Mouse (Mus musculus) left cerebral cortex, postnatal 36 days (tissue): ENCODE measurements around the gene C1s2. TPM values are rescaled to one million over a fixed set of nuclear protein-coding genes. Genes with fewer than 3 reads are reported as not detected.

Source experiments
- total RNA-seq, 2 experiments: library from RNA; stranded (reverse); gene quantifications; 2 replicates each; pipeline ENCODE4 v1.2.3; 2021

Gene C1s2
- total RNA-seq, 2 experiments from 2014 or later: 0.32 TPM; not detected in 1

Other genes with a start within 250 kb of the C1s2 start
- gene Pex5, start 221.0 kb downstream of the C1s2 start, total RNA-seq: 10 to 100 TPM; 60.9 to 67.5 TPM
- 100 to 1,000 TPM; 362 to 401 TPM for gene Clstn3, start 171.3 kb downstream of the C1s2 start, total RNA-seq
- under 1 TPM; 0.25 to 0.34 TPM for gene C1rl, start 143.0 kb downstream of the C1s2 start, total RNA-seq
- gene C1ra, start 123.7 kb downstream of the C1s2 start, total RNA-seq: 1 to 10 TPM; 1.3 to 1.4 TPM
- gene C1s1, start 93.7 kb downstream of the C1s2 start, total RNA-seq: 1 to 10 TPM; 1.2 to 2.5 TPM
- gene C1rb, start 65.8 kb downstream of the C1s2 start, total RNA-seq: under 1 TPM; 0.15 to 0.23 TPM
- 10 to 100 TPM; 20.9 to 23.0 TPM for gene Lpcat3, start 26.9 kb upstream of the C1s2 start, total RNA-seq
- 10 to 100 TPM; 41.8 to 45.9 TPM for gene Emg1, start 76.1 kb upstream of the C1s2 start, total RNA-seq
- gene Phb2, start 76.3 kb upstream of the C1s2 start, total RNA-seq: 100 to 1,000 TPM; 113 to 127 TPM
- gene Ptpn6, start 102.6 kb upstream of the C1s2 start, total RNA-seq: 1 to 10 TPM; 3.7 to 6.6 TPM
- gene Grcc10, start 105.3 kb upstream of the C1s2 start, total RNA-seq: 100 to 1,000 TPM; 285 to 313 TPM
- gene Gm45234, start 119.9 kb upstream of the C1s2 start, total RNA-seq: not detected
- 100 to 1,000 TPM; 162 to 175 TPM for gene Atn1, start 120.4 kb upstream of the C1s2 start, total RNA-seq
- gene Eno2, start 133.6 kb upstream of the C1s2 start, total RNA-seq: 1,000 to 10,000 TPM; 1,042 to 1,110 TPM
- 1 to 10 TPM; 1.7 to 1.8 TPM for gene Lrrc23, start 143.6 kb upstream of the C1s2 start, total RNA-seq
- 1 to 10 TPM; 4.9 TPM for gene Spsb2, start 172.6 kb upstream of the C1s2 start, total RNA-seq
- 100 to 1,000 TPM; 736 to 850 TPM for gene Tpi1, start 178.2 kb upstream of the C1s2 start, total RNA-seq
- 100 to 1,000 TPM; 191 to 199 TPM for gene Usp5, start 193.4 kb upstream of the C1s2 start, total RNA-seq
- 1 to 10 TPM; 1.5 to 1.8 TPM for gene Cdca3, start 193.5 kb upstream of the C1s2 start, total RNA-seq
- under 1 TPM in 1 of 2 experiments, not detected in 1; 0.30 TPM for gene Gnb3, start 204.2 kb upstream of the C1s2 start, total RNA-seq
- 10 to 100 TPM; 12.6 to 37.2 TPM for gene P3h3, start 221.7 kb upstream of the C1s2 start, total RNA-seq
- 100 to 1,000 TPM; 218 to 235 TPM for gene Gpr162, start 227.9 kb upstream of the C1s2 start, total RNA-seq